Mouse (Mus musculus) E14TG2a.4 (cell line): ENCODE measurements around the gene Drd2.

ENCODE experiments used
- CTCF ChIP-seq: conservative IDR thresholded peaks from 2 replicates; pipeline ENCODE4 v1.5.1; 2014; ENCODE audit warnings: low read length
- NANOG ChIP-seq: IDR thresholded peaks from 2 replicates; pipeline ENCODE4 v1.6.1; 2014; ENCODE audit warnings: borderline replicate concordance, low read length, mixed read lengths
- POU5F1 ChIP-seq: IDR thresholded peaks from 2 replicates; pipeline ENCODE4 v1.6.1; 2014; ENCODE audit warnings: low read length, borderline replicate concordance

DNA sequence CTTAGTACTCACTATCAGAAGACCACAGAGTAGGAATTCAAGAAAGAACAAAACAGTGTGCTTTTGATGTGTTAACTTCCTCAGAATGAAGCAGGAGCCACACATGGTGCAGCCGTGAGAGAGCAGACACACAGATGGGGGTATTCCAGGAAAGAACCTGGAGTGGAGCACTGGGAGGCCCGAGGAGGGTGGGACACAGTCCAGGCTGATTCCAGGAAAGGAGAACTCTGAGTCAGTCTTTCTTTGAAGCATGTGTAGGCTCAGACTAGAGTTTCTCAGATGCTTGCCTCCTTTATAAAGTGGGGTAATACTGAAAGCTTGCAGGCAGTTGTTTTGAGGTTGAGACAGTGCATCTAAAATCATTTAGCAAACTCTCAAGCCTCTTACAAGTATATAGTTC lies 51.8 kb downstream of the Drd2 start:
- TF ChIP-seq CTCF (no peak), NANOG (no peak), POU5F1 (no peak)
